Mouse (Mus musculus): Measurements from ENCODE around the gene Tmem91. TPM values are rescaled to one million over a fixed set of nuclear protein-coding genes. Genes with fewer than 3 reads are reported as not detected.

Tmem91 gene
- polyA plus RNA-seq, 1 experiment from 2014 or later = 5.7 TPM

Other genes with a start within 250 kb of the Tmem91 start
- 0.78 and 1.3 TPM in 2 replicates for gene Ceacam1, start 197.6 kb downstream of the Tmem91 start, polyA plus RNA-seq (2016; fragmentation: Nextera tagmentation; extraction: Ambion mirVana)
- not detected in 2 replicates for gene Ceacam2, start 135.3 kb downstream of the Tmem91 start, polyA plus RNA-seq (2016; fragmentation: Nextera tagmentation; extraction: Ambion mirVana)
- gene Erich4, start 59.3 kb downstream of the Tmem91 start, polyA plus RNA-seq (2016; fragmentation: Nextera tagmentation; extraction: Ambion mirVana) = not detected in 2 replicates
- gene Dmac2, start 55.8 kb downstream of the Tmem91 start, polyA plus RNA-seq (2016; fragmentation: Nextera tagmentation; extraction: Ambion mirVana) = 27.5 and 31.2 TPM in 2 replicates
- 1.8 and 2.7 TPM in 2 replicates for gene B3gnt8, start 48.5 kb downstream of the Tmem91 start, polyA plus RNA-seq (2016; fragmentation: Nextera tagmentation; extraction: Ambion mirVana)
- 48.3 and 48.4 TPM in 2 replicates for gene Bckdha, start 16.2 kb downstream of the Tmem91 start, polyA plus RNA-seq (2016; fragmentation: Nextera tagmentation; extraction: Ambion mirVana)
- 54.7 and 55.2 TPM in 2 replicates for gene Exosc5, start 16.0 kb downstream of the Tmem91 start, polyA plus RNA-seq (2016; fragmentation: Nextera tagmentation; extraction: Ambion mirVana)
- gene B9d2, start 5.6 kb upstream of the Tmem91 start, polyA plus RNA-seq (2016; fragmentation: Nextera tagmentation; extraction: Ambion mirVana) = 34.8 and 35.7 TPM in 2 replicates
- gene Tgfb1, start 11.8 kb upstream of the Tmem91 start, polyA plus RNA-seq (2016; fragmentation: Nextera tagmentation; extraction: Ambion mirVana) = 2.4 and 2.6 TPM in 2 replicates
- gene Ccdc97, start 43.9 kb upstream of the Tmem91 start, polyA plus RNA-seq (2016; fragmentation: Nextera tagmentation; extraction: Ambion mirVana) = 31.3 and 34.0 TPM in 2 replicates
- 64.7 and 67.0 TPM in 2 replicates for gene Hnrnpul1, start 79.6 kb upstream of the Tmem91 start, polyA plus RNA-seq (2016; fragmentation: Nextera tagmentation; extraction: Ambion mirVana)
- 33.0 and 35.7 TPM in 2 replicates for gene Axl, start 113.5 kb upstream of the Tmem91 start, polyA plus RNA-seq (2016; fragmentation: Nextera tagmentation; extraction: Ambion mirVana)
- 2.9 and 4.0 TPM in 2 replicates for gene Cyp2s1, start 141.7 kb upstream of the Tmem91 start, polyA plus RNA-seq (2016; fragmentation: Nextera tagmentation; extraction: Ambion mirVana)
- gene Cyp2b10, start 222.5 kb upstream of the Tmem91 start, polyA plus RNA-seq (2016; fragmentation: Nextera tagmentation; extraction: Ambion mirVana) = not detected in 2 replicates

Measured in neural tube, embryonic 12.5 days (tissue).